ENCODE assay signal across 26 mouse cellular contexts in genomic region chr1:155785886-155786285, GRCm38 (mm10). TPM values are rescaled to one million over a fixed set of nuclear protein-coding genes. Genes with fewer than 3 reads are reported as not detected.
DNase-seq lines count a peak whose midpoint lies in the region; ATAC-seq and TF ChIP-seq lines count a peak whose summit lies in the region.
"Had no signal": no experiment of that assay in that cellular context is flagged by ENCODE, and none has a peak within 500 bp of the region (broad histone marks: within the 10 kb centered on the region; RNA-seq: fewer than 3 reads in every experiment).

No protein-coding gene starts in this region.

- H3K36me3 ChIP-seq in megakaryocyte, embryonic 14.5 days (replicated peaks; ENCODE audit: low read length), result peaks cover 100% of the 10 kb centered on the region
- H3K36me3 ChIP-seq: G1E had no signal

- no peak for TF ChIP-seq CTCF in gastrocnemius, adult 2 months (IDR thresholded peaks at IDR 0.05)

- H3K9me3 ChIP-seq in megakaryocyte, embryonic 14.5 days, result no peaks in the 10 kb centered on the region
- H3K9me3 ChIP-seq: embryonic facial prominence, embryonic 12.5 days; forebrain, embryonic 13.5 days; G1E; midbrain, embryonic 15.5 days had no signal

- H3K27ac ChIP-seq in gastrocnemius, adult 2 months, result no peak overlapping the region
- H3K27ac ChIP-seq: embryonic facial prominence, embryonic 12.5 days; forebrain, embryonic 13.5 days; midbrain, embryonic 15.5 days had no signal

- no peaks in the 10 kb centered on the region for H3K27me3 ChIP-seq in megakaryocyte, embryonic 14.5 days (replicated peaks)
- H3K27me3 ChIP-seq: embryonic facial prominence, embryonic 12.5 days; forebrain, embryonic 13.5 days had no signal

- intact Hi-C loops in gastrocnemius, adult 2 months (cut with DNase I), result no loop called here
- intact Hi-C loops in gastrocnemius, postnatal 36 days (cut with DNase I), result no loop called here

- DNase-seq in gastrocnemius, adult 2 months, result peak; percentile 38
- DNase-seq in gastrocnemius, postnatal 36 days, result no peak
- DNase-seq in Muller cell, postnatal 12 days (ENCODE audit: inconsistent ontology term), result peak; percentile 70
- peak; percentile 25 for DNase-seq in brain, adult 2 months (ENCODE audit: low read depth, low spot score)
- no peak for DNase-seq in layer of hippocampus, postnatal 25 days (ENCODE audit: extremely low spot score in 1 of 2, low spot score in 1 of 2)
- DNase-seq: cerebellum, adult 9-10 months; gastrocnemius, postnatal 25 days; kidney, adult 11 months; kidney, postnatal 14 days; liver; right cerebral cortex, postnatal 4 days had no signal

- no peak for ATAC-seq in megakaryocyte, adult 5-6 weeks (ENCODE audit: poor library complexity, severe bottlenecking)
- ATAC-seq: forebrain, embryonic 13.5 days; lung, postnatal 0 days had no signal

- no peak overlapping the region for H3K4me3 ChIP-seq in gastrocnemius, adult 2 months
- H3K4me3 ChIP-seq in megakaryocyte, embryonic 14.5 days (replicated peaks), result peak overlapping the region; percentile 7
- H3K4me3 ChIP-seq: embryonic facial prominence, embryonic 12.5 days; erythroblast, embryonic 14.5 days; forebrain, embryonic 13.5 days; midbrain, embryonic 15.5 days; myocyte had no signal

- H3K4me1 ChIP-seq in megakaryocyte, embryonic 14.5 days, result peaks cover 31% of the 10 kb centered on the region
- H3K4me1 ChIP-seq: embryonic facial prominence, embryonic 12.5 days had no signal

RNA-seq across cellular contexts. Expression of gene Qsox1, which starts 26.8 kb away (rescaled TPM):
- total RNA-seq in gastrocnemius, adult 2 months (2021), result 10 to 100 TPM; 21.7 to 22.0 TPM
- total RNA-seq in gastrocnemius, postnatal 36 days (2021), result 10 to 100 TPM; 23.0 to 23.7 TPM
- 31.4 and 52.3 TPM in 2 replicates for polyA plus RNA-seq in megakaryocyte, embryonic 14.5 days (2012; ENCODE audit: insufficient read depth, low replicate concordance)
- 13.5 and 13.7 TPM in 2 replicates for total RNA-seq in megakaryocyte, adult 5-6 weeks (2015)
- total RNA-seq in megakaryocyte, adult 5-6 weeks (2017), result 15.4 and 17.5 TPM in 2 replicates
- 10 to 100 TPM; 29.8 to 38.0 TPM for total RNA-seq in layer of hippocampus, postnatal 25 days (2021)

RNA-seq across cellular contexts. Expression of gene Lhx4, which starts 34.4 kb away (rescaled TPM):
- total RNA-seq in gastrocnemius, adult 2 months (2021), result not detected
- not detected for total RNA-seq in gastrocnemius, postnatal 36 days (2021)
- polyA plus RNA-seq in megakaryocyte, embryonic 14.5 days (2012; ENCODE audit: insufficient read depth, low replicate concordance), result not detected in 2 replicates
- total RNA-seq in megakaryocyte, adult 5-6 weeks (2015), result not detected in 2 replicates
- not detected in 2 replicates for total RNA-seq in megakaryocyte, adult 5-6 weeks (2017)
- under 1 TPM in 1 of 2 experiments, not detected in 1; 0.07 TPM for total RNA-seq in layer of hippocampus, postnatal 25 days (2021)
- total RNA-seq: common myeloid progenitor, adult 5-6 weeks; gastrocnemius, postnatal 25 days; heart, adult 8-10 months; left cerebral cortex, adult 18-20 months; left cerebral cortex, postnatal 36 days had no signal
- polyA plus RNA-seq: erythroblast, embryonic 14.5 days; G1E; heart, embryonic 16.5 days; liver, embryonic 16.5 days; lung, postnatal 0 days had no signal

Comparison
In these comparisons a context has a peak if more than half of its experiments do, and no peak if none do; other contexts are left out.
1. DNase-seq: peak in gastrocnemius, adult 2 months (single experiment), Muller cell, postnatal 12 days (single experiment) and brain, adult 2 months (single experiment); none in gastrocnemius, postnatal 36 days (0 of 2) and layer of hippocampus, postnatal 25 days (0 of 2).